Mouse (Mus musculus) Patski (cell line): Measurements from ENCODE around the gene Nckap5l. TPM values are rescaled to one million over a fixed set of nuclear protein-coding genes. Genes with fewer than 3 reads are reported as not detected.
A peak's percentile ranks its signal among the peaks of the same experiment; 100 is the strongest.

Experiments
- ATAC-seq: fragments of 100-300 bp; one replicate; pipeline ENCODE4 v1.8.0; 2021
- CTCF ChIA-PET: fragments of 350-600 bp; sonication (Branson Sonifier 250); formaldehyde crosslinking; loops from one replicate; lab custom pipeline; 2022; ENCODE audit warnings: inconsistent platforms; lab: Charles Lee
- POLR2A ChIA-PET: fragments of 350-600 bp; sonication (Branson Sonifier 250); formaldehyde crosslinking; loops from one replicate; lab custom pipeline; 2022; ENCODE audit warnings: antibody characterized with exemption, inconsistent platforms; lab: Charles Lee
- DNase-seq: peaks from one replicate; pipeline ENCODE4 v3.0.0-alpha.2; 2011; ENCODE audit warnings: low read depth, low spot score
- H3K27me3 ChIP-seq: fragments of 371-371 bp; one replicate; pipeline ENCODE4 v1.5.1; 2021
- CTCF ChIP-seq: fragments of 100-300 bp; IDR thresholded peaks from one replicate; pipeline ENCODE4 v1.5.1; 2021
- in situ Hi-C: fragments of 300-500 bp; cut with MboI; formaldehyde crosslinking; loops from 3 replicates; pipeline ENCODE4 v1.11.1; 2018; ENCODE audit warnings: low pct_unique_long_range_greater_than_20kb, mixed read lengths
- polyA plus RNA-seq: library from polyadenylated mRNA; unstranded; gene quantifications from one replicate; pipeline ENCODE4 v1.2.3, GENCODE M21; 2021

The Nckap5l gene
- polyA plus RNA-seq, 1 experiment from 2014 or later = 10.8 TPM

GRCm38 (mm10) chr15:99498356-99498755, 40.8 kb upstream of the Nckap5l start:
- POLR2A ChIA-PET = interaction anchor here (0.7 to 1.4 kb wide), 2 partner anchors 29 to 87 kb away, joined by 3 to 5 read pairs; partner anchors contain the start of gene Faim2
- DNase-seq (no peak), ATAC-seq (no peak)
- in situ Hi-C loops = loop anchor here (5.0 to 25.0 kb wide), 3 partner anchors 94 to 414 kb away; partner anchors contain the start of genes Aqp5 and Cers5
- no peaks in the 10 kb centered on the region for H3K27me3 ChIP-seq
- CTCF ChIA-PET = interaction anchor here (1.2 to 7.0 kb wide), 6 partner anchors 14 to 190 kb away, joined by 3 to 50 read pairs (median 6); no protein-coding TSS in a partner anchor
- TF ChIP-seq CTCF = no peak

- ChIA-PET CTCF (interaction anchor here (0.9 to 7.0 kb wide), 8 partner anchors 14 to 191 kb away, joined by 3 to 50 read pairs (median 4); no protein-coding TSS in a partner anchor), POLR2A (interaction anchor here (0.6 to 1.4 kb wide), 4 partner anchors 30 to 474 kb away, joined by 3 to 5 read pairs (median 4); partner anchors contain the start of gene Faim2)
- DNase-seq (peak; percentile 9), ATAC-seq (no peak)
- no peak for TF ChIP-seq CTCF
- no peaks in the 10 kb centered on the region for H3K27me3 ChIP-seq
- in situ Hi-C loops = loop anchor here (5.0 to 25.0 kb wide), 3 partner anchors 95 to 415 kb away; partner anchors contain the start of genes Aqp5 and Cers5
Observed at GRCm38 (mm10) chr15:99497527-99498242, 40.1 kb upstream of the Nckap5l start.

- ChIA-PET POLR2A (interaction anchor here (0.6 to 1.4 kb wide), 2 partner anchors 88 to 475 kb away, joined by 4 to 5 read pairs; no protein-coding TSS in a partner anchor), CTCF (interaction anchor here (0.9 to 7.0 kb wide), 6 partner anchors 13 to 192 kb away, joined by 3 to 50 read pairs (median 6); no protein-coding TSS in a partner anchor)
- ATAC-seq = no peak
- no peak for TF ChIP-seq CTCF
- no peaks in the 10 kb centered on the region for H3K27me3 ChIP-seq
- in situ Hi-C loops = loop anchor here (5.0 to 25.0 kb wide), 3 partner anchors 95 to 415 kb away; partner anchors contain the start of genes Aqp5 and Cers5
- peak; percentile 12 for DNase-seq
Observed at GRCm38 (mm10) chr15:99497061-99497460, 39.5 kb upstream of the Nckap5l start.

- ChIA-PET POLR2A (no interaction called here), CTCF (interaction anchor here (0.9 to 2.3 kb wide), 4 partner anchors 10 to 185 kb away, joined by 3 to 10 read pairs (median 3); no protein-coding TSS in a partner anchor)
- no peaks in the 10 kb centered on the region for H3K27me3 ChIP-seq
- DNase-seq (no peak), ATAC-seq (no peak)
- TF ChIP-seq CTCF = no peak
- in situ Hi-C loops = loop anchor here (25.0 kb wide), 1 partner anchor 428 kb away; no protein-coding TSS in a partner anchor
Observed at GRCm38 (mm10) chr15:99484745-99485144, 27.2 kb upstream of the Nckap5l start.

GRCm38 (mm10) chr15:99475814-99476213, 18.3 kb upstream of the Nckap5l start:
- ATAC-seq (no peak), DNase-seq (no peak)
- CTCF ChIA-PET = interaction anchor here (1.4 kb wide), 1 partner anchor 59 kb away, joined by 7 read pairs; no protein-coding TSS in a partner anchor
- no peak for TF ChIP-seq CTCF
- no peaks in the 10 kb centered on the region for H3K27me3 ChIP-seq
- in situ Hi-C loops = loop anchor here (25.0 kb wide), 1 partner anchor 436 kb away; no protein-coding TSS in a partner anchor
- POLR2A ChIA-PET = no interaction called here

GRCm38 (mm10) chr15:99474576-99474926, 17.0 kb upstream of the Nckap5l start, which contains the start of gene Bcdin3d:
TSS of gene Bcdin3d (minus strand) at chr15:99474730.
- POLR2A ChIA-PET = interaction anchor here (0.7 to 1.2 kb wide), 2 partner anchors 9 to 62 kb away, joined by 3 read pairs; no protein-coding TSS in a partner anchor
- CTCF ChIA-PET = interaction anchor here (1.4 kb wide), 1 partner anchor 57 kb away, joined by 7 read pairs; no protein-coding TSS in a partner anchor
- DNase-seq (peak; percentile 34), ATAC-seq (peak; percentile 65)
- peak; percentile 85 for TF ChIP-seq CTCF
- in situ Hi-C loops = no loop called here
- no peaks in the 10 kb centered on the region for H3K27me3 ChIP-seq

GRCm38 (mm10) chr15:99473801-99474575, 16.4 kb upstream of the Nckap5l start:
- no peak for TF ChIP-seq CTCF
- no peaks in the 10 kb centered on the region for H3K27me3 ChIP-seq
- ChIA-PET POLR2A (interaction anchor here (1.2 kb wide), 1 partner anchor 10 kb away, joined by 3 read pairs; no protein-coding TSS in a partner anchor), CTCF (interaction anchor here (1.2 to 1.7 kb wide), 2 partner anchors 37 to 58 kb away, joined by 4 to 12 read pairs; no protein-coding TSS in a partner anchor)
- ATAC-seq = peak; percentile 38
- DNase-seq = peak; percentile 27
- in situ Hi-C loops = no loop called here

- no peak for TF ChIP-seq CTCF
- ATAC-seq = no peak
- CTCF ChIA-PET = interaction anchor here (1.2 to 1.7 kb wide), 2 partner anchors 36 to 57 kb away, joined by 4 to 12 read pairs; no protein-coding TSS in a partner anchor
- H3K27me3 ChIP-seq = no peaks in the 10 kb centered on the region
- POLR2A ChIA-PET = interaction anchor here (0.6 kb wide), 1 partner anchor 22 kb away, joined by 3 read pairs; no protein-coding TSS in a partner anchor
- no peak for DNase-seq
- in situ Hi-C loops = no loop called here
Observed at GRCm38 (mm10) chr15:99472972-99473371, 15.4 kb upstream of the Nckap5l start.

- ATAC-seq = no peak
- ChIA-PET POLR2A (interaction anchor here (0.6 to 1.2 kb wide), 3 partner anchors 39 to 68 kb away, joined by 3 to 4 read pairs (median 4); no protein-coding TSS in a partner anchor), CTCF (interaction anchor here (0.6 to 3.3 kb wide), 7 partner anchors 49 to 164 kb away, joined by 3 to 64 read pairs (median 3); no protein-coding TSS in a partner anchor)
- H3K27me3 ChIP-seq = no peaks in the 10 kb centered on the region
- no peak for DNase-seq
- TF ChIP-seq CTCF = no peak
- in situ Hi-C loops = no loop called here
Observed at GRCm38 (mm10) chr15:99471677-99472063, 14.1 kb upstream of the Nckap5l start.
